ENCODE assay signal across 15 mouse cellular contexts in the genomic region with DNA sequence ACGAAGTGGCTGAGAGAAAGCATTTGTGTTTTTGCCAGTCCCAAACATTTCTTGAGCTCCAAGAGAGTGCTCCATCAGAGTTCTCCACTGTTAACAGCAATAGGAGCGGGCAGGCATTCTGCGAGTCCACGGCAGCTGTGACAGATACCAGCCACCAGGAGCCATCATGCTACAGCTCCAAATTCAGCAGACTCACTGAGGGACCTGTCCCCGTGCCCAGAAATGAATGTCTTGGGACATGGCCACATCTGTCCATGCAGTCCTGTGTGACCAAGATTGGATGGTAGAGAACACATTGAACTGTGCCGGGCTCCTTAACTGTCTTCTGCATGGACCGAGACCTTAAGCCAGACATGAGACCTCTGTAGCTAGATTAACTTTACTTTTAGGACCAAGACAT. TPM values are rescaled to one million over a fixed set of nuclear protein-coding genes. Genes with fewer than 3 reads are reported as not detected.
A peak's percentile ranks its signal among the peaks of the same experiment; 100 is the strongest.
DNase-seq lines count a peak whose midpoint lies in the region; ATAC-seq and TF ChIP-seq lines count a peak whose summit lies in the region.
"Had no signal": no experiment of that assay in that cellular context is flagged by ENCODE, and none has a peak within 500 bp of the region (broad histone marks: within the 10 kb centered on the region; RNA-seq: fewer than 3 reads in every experiment).

No protein-coding gene starts in this region.

- no peaks in the 10 kb centered on the region for H3K9me3 ChIP-seq in lung, embryonic 14.5 days (ENCODE audit: low read depth, low read length)
- H3K9me3 ChIP-seq in heart, embryonic 13.5 days = no peaks in the 10 kb centered on the region
- H3K9me3 ChIP-seq: forebrain, embryonic 13.5 days; stomach, embryonic 15.5 days had no signal

- DNase-seq in cerebellum, postnatal 10 days = peak; percentile 56 to 59
- no peak for DNase-seq in cerebellum, postnatal 4 days (ENCODE audit: low spot score in 2 of 2)
- no peak for DNase-seq in lung, embryonic 14.5 days
- DNase-seq in lung, adult 2 months = no peak
- DNase-seq in lung, postnatal 14 days = peak; percentile 54
- no peak for DNase-seq in ovary, postnatal 36 days (ENCODE audit: low spot score)
- DNase-seq: kidney, postnatal 14 days; liver; right cerebral cortex, postnatal 4 days; thymus, postnatal 36 days had no signal

- no peak overlapping the region for H3K4me2 ChIP-seq in lung, embryonic 14.5 days
- H3K4me2 ChIP-seq in heart, embryonic 13.5 days = no peak overlapping the region
- H3K4me2 ChIP-seq: forebrain, embryonic 13.5 days; stomach, embryonic 15.5 days had no signal

- 74% methylated on average over 7 of the region's 7 CpGs for WGBS in lung, embryonic 14.5 days
- 60% methylated on average over 7 of the region's 7 CpGs for WGBS in lung, adult 2 months
- 64% methylated on average over 7 of the region's 7 CpGs for WGBS in heart, embryonic 13.5 days

- H3K27ac ChIP-seq in lung, embryonic 14.5 days (ENCODE audit: low read depth) = peak overlapping the region; percentile 45; the same call in 1 of the 2 replicates
- peak overlapping the region; percentile 22; the same call in 1 of the 2 replicates for H3K27ac ChIP-seq in heart, embryonic 13.5 days (replicated peaks)
- H3K27ac ChIP-seq: forebrain, embryonic 13.5 days; stomach, embryonic 15.5 days had no signal

- H3K36me3 ChIP-seq in lung, embryonic 14.5 days (ENCODE audit: insufficient read depth) = no peaks in the 10 kb centered on the region
- peaks cover 7% of the 10 kb centered on the region; the same call in 1 of the 2 replicates for H3K36me3 ChIP-seq in heart, embryonic 13.5 days
- H3K36me3 ChIP-seq: stomach, embryonic 15.5 days had no signal

- peaks cover 15% of the 10 kb centered on the region for H3K4me1 ChIP-seq in lung, embryonic 14.5 days (ENCODE audit: insufficient read depth)
- peaks cover 12% of the 10 kb centered on the region; the same call in 1 of the 2 replicates for H3K4me1 ChIP-seq in lung, adult 2 months (ENCODE audit: control insufficient read depth, insufficient read depth, low read length)
- H3K4me1 ChIP-seq in heart, embryonic 13.5 days = peaks cover 30% of the 10 kb centered on the region
- H3K4me1 ChIP-seq: forebrain, embryonic 13.5 days had no signal

- no peak overlapping the region for H3K9ac ChIP-seq in lung, embryonic 14.5 days
- H3K9ac ChIP-seq in heart, embryonic 13.5 days = no peak overlapping the region
- H3K9ac ChIP-seq: forebrain, embryonic 13.5 days; stomach, embryonic 15.5 days had no signal

- peak; percentile 56 for ATAC-seq in lung, embryonic 14.5 days (ENCODE audit: insufficient read depth)
- no peak for ATAC-seq in heart, embryonic 13.5 days (ENCODE audit: extremely low read depth, insufficient number of reproducible peaks, low FRiP score, low TSS enrichment)
- ATAC-seq in monocyte, adult 5-6 weeks (replicated peaks; ENCODE audit: insufficient number of reproducible peaks, low FRiP score, low TSS enrichment, poor library complexity, severe bottlenecking) = no peak
- ATAC-seq: forebrain, embryonic 13.5 days; inflammation-experienced regulatory T-cells, adult 6 months had no signal

- TF ChIP-seq CTCF in lung, embryonic 14.5 days (IDR thresholded peaks at IDR 0.05; ENCODE audit: low read depth) = peak; percentile 43
- TF ChIP-seq CTCF in lung, adult 2 months (IDR thresholded peaks at IDR 0.05; ENCODE audit: insufficient read depth, low read length) = no peak

- no peaks in the 10 kb centered on the region for H3K27me3 ChIP-seq in lung, embryonic 14.5 days (ENCODE audit: insufficient read depth, low read length)
- H3K27me3 ChIP-seq in heart, embryonic 13.5 days (replicated peaks) = peaks cover 22% of the 10 kb centered on the region
- H3K27me3 ChIP-seq: forebrain, embryonic 13.5 days; stomach, embryonic 15.5 days had no signal

- TF ChIP-seq POLR2A in lung, adult 2 months (IDR thresholded peaks at IDR 0.05; ENCODE audit: borderline replicate concordance, extremely low read depth, low read depth, low read length) = no peak

- no peak overlapping the region for H3K4me3 ChIP-seq in lung, embryonic 14.5 days (ENCODE audit: low read depth, low read length)
- H3K4me3 ChIP-seq in lung, adult 2 months (replicated peaks; ENCODE audit: extremely low read depth, low read depth, low read length) = no peak overlapping the region
- H3K4me3 ChIP-seq in heart, embryonic 13.5 days = no peak overlapping the region
- H3K4me3 ChIP-seq: forebrain, embryonic 13.5 days; stomach, embryonic 15.5 days had no signal

RNA-seq across cellular contexts. Expression of a gene that starts 31.9 kb away (rescaled TPM):
- 49.9 and 53.6 TPM in 2 replicates for polyA plus RNA-seq in lung, embryonic 14.5 days (2014; fragmentation: Nextera tagmentation; extraction: Ambion mirVana)
- 8.1 and 16.5 TPM in 2 replicates for polyA plus RNA-seq in lung, adult 2 months (2012; rRNA removed)
- 55.9 and 60.9 TPM in 2 replicates for polyA plus RNA-seq in heart, embryonic 13.5 days (2015; fragmentation: Nextera tagmentation; extraction: Ambion mirVana)
- 4.5 to 5.2 TPM in 2 of 3 replicates, not detected in the other for total RNA-seq in monocyte, adult 5-6 weeks (2017)

Comparison
In these comparisons a context has a peak if more than half of its experiments do, and no peak if none do; other contexts are left out.
1. DNase-seq: peak in cerebellum, postnatal 10 days (2 of 2) and lung, postnatal 14 days (single experiment); none in cerebellum, postnatal 4 days (0 of 2), lung, embryonic 14.5 days (single experiment), lung, adult 2 months (single experiment) and ovary, postnatal 36 days (single experiment).